Comparison of ENCODE assay signal across 8 mouse cellular contexts in the genomic region with DNA sequence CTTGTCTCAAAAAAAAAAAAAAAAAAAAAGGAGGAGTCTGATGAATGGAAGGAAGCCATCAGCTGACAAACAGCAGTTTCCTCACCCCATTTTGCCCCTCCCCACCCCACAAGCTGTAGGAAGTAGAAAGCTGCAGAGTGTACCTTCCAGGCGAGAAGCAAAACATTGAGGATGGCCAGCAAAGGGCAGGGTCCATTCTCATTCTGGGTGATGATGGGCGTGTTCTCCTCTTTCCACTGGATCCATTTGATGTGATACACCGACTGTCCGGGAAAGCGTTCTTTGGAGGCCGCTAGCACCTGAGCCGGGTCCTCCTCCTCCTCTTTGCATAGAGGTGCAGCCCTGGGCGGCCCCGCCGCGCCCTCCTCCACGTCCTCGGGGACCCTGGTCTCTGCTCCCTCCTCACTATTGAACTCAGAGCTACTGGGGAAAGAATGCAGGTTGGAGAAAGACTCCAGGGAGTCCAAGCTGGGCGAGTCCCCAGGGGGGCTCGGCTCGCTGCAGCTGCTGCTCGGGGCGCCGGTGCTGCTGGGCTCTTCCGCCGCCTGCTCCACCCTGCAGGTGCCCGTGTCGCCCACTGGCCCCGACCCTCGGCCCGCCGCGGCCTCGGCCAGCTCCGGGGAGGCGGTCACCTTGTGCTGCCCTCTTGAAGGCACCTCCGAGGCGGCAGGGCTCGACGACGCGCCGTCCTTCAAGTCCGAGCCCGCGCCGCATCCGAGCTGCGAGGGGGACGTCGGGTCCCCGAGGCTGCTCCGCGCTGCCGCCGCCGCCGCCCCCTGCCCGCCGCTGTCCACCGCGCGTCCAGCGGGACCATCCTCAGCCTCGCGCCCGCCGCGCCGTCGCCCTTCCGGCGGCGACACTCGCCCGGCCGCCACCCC. TPM values are rescaled to one million over a fixed set of nuclear protein-coding genes. Genes with fewer than 3 reads are reported as not detected.
A peak's percentile ranks its signal among the peaks of the same experiment; 100 is the strongest.
DNase-seq lines count a peak whose midpoint lies in the region; ATAC-seq and TF ChIP-seq lines count a peak whose summit lies in the region.

TSS of gene Gm10642 (plus strand) at position 122 of the 878 bp plus-strand sequence.

- ATAC-seq in frontal cortex, adult (ENCODE audit: low TSS enrichment), result peak; percentile 15; the same call in 1 of the 2 replicates
- ATAC-seq in lung, postnatal 0 days, result peak; percentile 5

- no peaks in the 10 kb centered on the region for H3K36me3 ChIP-seq in hindbrain, embryonic 10.5 days
- H3K36me3 ChIP-seq in lung, postnatal 0 days (ENCODE audit: insufficient read depth, low read length), result no peaks in the 10 kb centered on the region

- H3K4me2 ChIP-seq in lung, postnatal 0 days (replicated peaks; ENCODE audit: low read depth, low read length), result peak within 1 kb of the TSS; percentile 92

- no peaks in the 10 kb centered on the region for H3K9me3 ChIP-seq in hindbrain, embryonic 10.5 days
- no peaks in the 10 kb centered on the region for H3K9me3 ChIP-seq in lung, postnatal 0 days (ENCODE audit: low read length)

- peak; percentile 75 for DNase-seq in MN1 (ENCODE audit: low spot score)
- DNase-seq in cerebellum, adult 8-10 months, result peak; percentile 71
- DNase-seq in hindbrain, embryonic 10.5 days (ENCODE audit: low spot score), result no peak
- peak; percentile 54 to 58 for DNase-seq in layer of hippocampus, postnatal 10 days (ENCODE audit: low spot score in 2 of 2)
- DNase-seq in lung, postnatal 0 days (ENCODE audit: low spot score), result peak; percentile 74
- peak; percentile 44 for DNase-seq in ovary, postnatal 36 days (ENCODE audit: low spot score)
- DNase-seq in thymus, postnatal 25 days, result peak; percentile 81

- H3K4me3 ChIP-seq in hindbrain, embryonic 10.5 days, result peak within 1 kb of the TSS; percentile 91
- H3K4me3 ChIP-seq in lung, postnatal 0 days (ENCODE audit: low read depth, low read length), result peak within 1 kb of the TSS; percentile 93

- no peak for TF ChIP-seq EP300 in lung, postnatal 0 days (IDR thresholded peaks at IDR 0.05)

- peak within 1 kb of the TSS; percentile 93 for H3K27ac ChIP-seq in hindbrain, embryonic 10.5 days
- H3K27ac ChIP-seq in lung, postnatal 0 days (ENCODE audit: low read length), result peak within 1 kb of the TSS; percentile 92

- H3K27me3 ChIP-seq in hindbrain, embryonic 10.5 days (ENCODE audit: insufficient read depth, poor library complexity, severe bottlenecking), result no peaks in the 10 kb centered on the region
- no peaks in the 10 kb centered on the region for H3K27me3 ChIP-seq in lung, postnatal 0 days (replicated peaks; ENCODE audit: insufficient read depth, low read length)

- WGBS in hindbrain, embryonic 10.5 days, result under 1% methylated on average over 72 of the region's 72 CpGs
- under 1% methylated on average over 46 of the region's 72 CpGs for WGBS in lung, postnatal 0 days

- H3K9ac ChIP-seq in lung, postnatal 0 days (replicated peaks; ENCODE audit: low read depth), result peak within 1 kb of the TSS; percentile 73

- TF ChIP-seq CTCF in lung, postnatal 0 days (IDR thresholded peaks at IDR 0.05), result no peak

- peaks cover 29% of the 10 kb centered on the region for H3K4me1 ChIP-seq in hindbrain, embryonic 10.5 days (replicated peaks)
- no peaks in the 10 kb centered on the region for H3K4me1 ChIP-seq in lung, postnatal 0 days (ENCODE audit: insufficient read depth, low read depth, low read length)

RNA-seq across cellular contexts. Expression of gene Gm10642, which starts in this region (rescaled TPM):
- polyA plus RNA-seq in hindbrain, embryonic 10.5 days (2016; fragmentation: Nextera tagmentation; extraction: Ambion mirVana), result 0.24 and 0.52 TPM in 2 replicates
- total RNA-seq in layer of hippocampus, postnatal 10 days (2021), result 1 to 10 TPM; 1.3 to 1.7 TPM
- 1.7 and 1.8 TPM in 2 replicates for polyA plus RNA-seq in lung, postnatal 0 days (2015; fragmentation: Nextera tagmentation; extraction: Ambion mirVana)
